Mouse (Mus musculus): ENCODE data around the gene Zfp60. TPM values are rescaled to one million over a fixed set of nuclear protein-coding genes. Genes with fewer than 3 reads are reported as not detected.

The Zfp60 gene
- polyA plus RNA-seq (2012; ENCODE audit: insufficient read depth, insufficient read length, missing spikeins) = 8.3 and 8.9 TPM in 2 replicates

DNA sequence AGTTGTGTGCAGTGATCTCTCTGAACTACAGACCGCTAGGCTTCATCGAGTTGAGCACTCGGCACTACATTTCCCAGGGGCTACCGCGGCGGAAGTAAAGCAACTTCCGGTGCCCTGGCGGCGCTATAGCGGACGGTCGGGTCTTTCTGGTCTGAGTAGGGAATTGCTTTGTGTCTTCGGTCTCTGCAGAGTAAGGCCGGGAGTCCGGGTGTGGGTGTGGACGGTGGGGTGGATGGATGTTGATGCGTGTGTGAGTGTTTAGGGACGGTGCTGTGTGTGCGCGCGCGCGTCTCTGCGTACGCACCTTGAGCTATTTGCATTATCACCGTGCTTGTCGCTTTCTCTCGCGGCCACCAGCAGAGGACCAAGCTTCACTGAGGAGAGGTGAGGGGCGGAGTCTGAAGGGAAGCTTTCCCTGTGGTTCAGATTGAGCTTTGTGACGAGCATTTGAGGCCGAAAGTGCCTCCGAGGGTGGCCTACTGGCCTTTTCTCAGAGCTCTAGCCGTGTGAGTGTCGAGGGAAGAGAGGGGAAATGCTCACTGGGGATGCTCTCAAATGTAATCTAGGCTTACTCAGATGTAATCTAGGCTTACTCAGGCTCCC, at the start of gene Zfp60:
Gene Zfp60 (plus strand): TSS at position 109 of the 603 bp plus-strand sequence.
- Histone ChIP-seq H3K4me3 (ENCODE audit: insufficient read depth, low read length) (peak within 1 kb of the TSS; percentile 87), H3K27ac (ENCODE audit: insufficient read depth, low read depth, low read length) (peak within 1 kb of the TSS; percentile 65), H3K4me1 (ENCODE audit: control insufficient read depth, insufficient read depth, low read length) (peaks cover 15% of the 10 kb centered on the region)
- TF ChIP-seq POLR2A (IDR thresholded peaks at IDR 0.05; ENCODE audit: borderline replicate concordance, low read depth, low read length) = no peak
- no peak for TF ChIP-seq CTCF (IDR thresholded peaks at IDR 0.05; ENCODE audit: low read depth, low read length)

DNA sequence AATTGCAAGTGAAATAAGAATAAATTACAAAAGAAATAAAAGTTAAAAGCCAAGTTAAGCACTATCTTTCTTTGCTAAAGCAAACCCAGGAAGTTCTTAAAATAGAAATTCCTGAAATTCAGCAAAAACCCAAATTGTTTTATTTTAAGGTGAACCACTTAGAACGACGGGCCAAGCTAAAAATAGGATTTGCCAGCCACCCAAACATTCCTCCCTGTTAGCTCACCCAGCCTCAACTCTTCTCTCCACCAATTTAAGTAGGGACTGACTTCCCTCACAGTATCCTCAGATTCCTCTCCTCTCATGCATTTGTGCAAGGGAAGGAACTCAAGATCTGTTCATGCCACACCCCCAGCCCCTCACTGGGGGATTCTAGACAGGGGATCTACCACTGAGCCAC, 48.0 kb upstream of the Zfp60 start:
- TF ChIP-seq POLR2A (IDR thresholded peaks at IDR 0.05; ENCODE audit: borderline replicate concordance, low read depth, low read length) = no peak
- TF ChIP-seq CTCF (IDR thresholded peaks at IDR 0.05; ENCODE audit: low read depth, low read length) = no peak

DNA sequence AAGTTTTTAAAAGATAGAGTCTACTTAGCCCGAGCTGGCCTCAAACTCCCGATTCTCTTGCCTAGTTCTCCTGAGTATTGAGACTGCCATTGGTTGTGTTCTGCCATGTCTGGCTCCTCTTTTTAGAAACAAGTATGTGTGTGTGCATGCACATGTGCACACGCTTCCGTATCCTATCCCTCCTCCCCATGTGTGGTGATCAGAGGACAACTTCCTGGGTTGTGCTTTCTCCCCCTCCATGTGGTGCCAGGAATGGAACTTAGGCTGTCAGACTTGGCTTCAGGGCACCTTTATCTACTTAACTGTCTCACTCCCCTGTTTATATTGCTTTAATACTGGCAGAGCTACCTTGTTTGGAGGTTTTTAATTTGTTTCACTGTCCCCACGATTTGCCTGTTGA, 46.0 kb upstream of the Zfp60 start:
- TF ChIP-seq CTCF (IDR thresholded peaks at IDR 0.05; ENCODE audit: low read depth, low read length) (no peak), POLR2A (IDR thresholded peaks at IDR 0.05; ENCODE audit: borderline replicate concordance, low read depth, low read length) (no peak)
- Histone ChIP-seq H3K4me3 (ENCODE audit: insufficient read depth, low read length) (peak overlapping the region; percentile 50), H3K27ac (ENCODE audit: insufficient read depth, low read depth, low read length) (peak overlapping the region; percentile 44; the same call in 1 of the 2 replicates), H3K4me1 (ENCODE audit: control insufficient read depth, insufficient read depth, low read length) (peaks cover 15% of the 10 kb centered on the region)

More for the DNA sequence above, 48.0 kb upstream of the Zfp60 start:
- Histone ChIP-seq H3K27ac (ENCODE audit: insufficient read depth, low read depth, low read length) (no peak overlapping the region), H3K4me3 (ENCODE audit: insufficient read depth, low read length) (no peak overlapping the region), H3K4me1 (ENCODE audit: control insufficient read depth, insufficient read depth, low read length) (peaks cover 12% of the 10 kb centered on the region)

DNA sequence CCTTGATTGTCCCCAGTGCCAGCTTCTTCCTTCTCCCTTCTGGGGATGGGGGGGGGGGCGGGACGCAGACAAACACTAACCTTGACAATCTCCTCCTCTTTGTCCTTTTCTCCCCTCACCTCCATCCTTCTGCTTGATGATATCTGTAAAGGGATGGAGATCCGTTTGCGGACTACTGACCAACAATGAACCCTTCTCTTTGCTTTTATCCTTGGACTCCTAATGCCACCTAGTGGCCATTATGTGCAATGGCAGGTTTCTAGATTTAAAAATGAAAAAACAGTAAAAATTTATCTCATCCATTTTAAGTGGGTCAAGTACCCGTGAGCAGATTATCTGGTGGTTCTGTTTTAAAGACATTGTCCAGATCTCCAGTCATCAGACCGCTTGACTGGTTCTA, 45.5 kb upstream of the Zfp60 start:
- Histone ChIP-seq H3K4me3 (ENCODE audit: insufficient read depth, low read length) (peak overlapping the region; percentile 50), H3K4me1 (ENCODE audit: control insufficient read depth, insufficient read depth, low read length) (peaks cover 15% of the 10 kb centered on the region), H3K27ac (ENCODE audit: insufficient read depth, low read depth, low read length) (no peak overlapping the region)
- no peak for TF ChIP-seq POLR2A (IDR thresholded peaks at IDR 0.05; ENCODE audit: borderline replicate concordance, low read depth, low read length)
- TF ChIP-seq CTCF (IDR thresholded peaks at IDR 0.05; ENCODE audit: low read depth, low read length) = no peak

DNA sequence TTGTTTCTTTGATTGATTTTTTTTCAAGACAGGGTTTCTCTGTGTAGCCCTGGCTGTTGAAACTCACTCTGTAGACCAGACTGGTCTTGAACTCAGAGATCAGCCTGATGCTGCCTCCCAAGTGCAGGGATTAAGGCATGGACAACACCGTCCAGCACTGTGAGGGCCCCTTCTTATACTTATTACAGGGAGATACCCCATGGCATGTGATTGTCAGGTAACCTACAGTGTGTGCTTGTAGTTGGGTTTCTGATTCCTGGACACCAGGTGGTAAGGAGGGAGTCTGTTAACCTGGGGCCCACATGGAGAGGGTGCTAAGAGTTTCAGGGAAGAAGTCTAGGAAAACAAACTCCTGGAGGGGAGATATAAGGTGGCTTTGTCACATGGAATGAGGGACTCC, 44.1 kb upstream of the Zfp60 start:
- TF ChIP-seq POLR2A (IDR thresholded peaks at IDR 0.05; ENCODE audit: borderline replicate concordance, low read depth, low read length) (no peak), CTCF (IDR thresholded peaks at IDR 0.05; ENCODE audit: low read depth, low read length) (no peak)
- H3K4me1 ChIP-seq (ENCODE audit: control insufficient read depth, insufficient read depth, low read length) = peaks cover 15% of the 10 kb centered on the region
- no peak overlapping the region for H3K27ac ChIP-seq (ENCODE audit: insufficient read depth, low read depth, low read length)
- H3K4me3 ChIP-seq (ENCODE audit: insufficient read depth, low read length) = no peak overlapping the region

DNA sequence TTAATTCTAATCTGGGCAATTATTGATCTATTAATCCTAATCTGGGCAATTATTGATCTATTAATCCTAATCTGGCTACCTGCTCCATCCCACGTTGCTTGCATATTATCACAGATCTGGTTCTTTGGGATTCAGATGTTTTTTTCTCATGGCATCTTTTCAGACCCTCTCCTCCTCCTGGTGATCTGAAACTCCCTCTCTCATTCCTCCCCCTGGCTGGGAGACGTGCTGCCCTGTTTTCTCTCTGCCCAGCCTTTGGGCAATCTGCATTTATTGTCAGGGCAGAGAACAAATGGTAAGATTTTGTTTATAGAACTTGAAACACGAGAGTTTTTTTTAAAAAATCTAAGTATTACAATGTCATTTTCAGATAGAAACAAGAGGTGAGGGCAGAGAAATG, 43.4 kb upstream of the Zfp60 start:
- H3K27ac ChIP-seq (ENCODE audit: insufficient read depth, low read depth, low read length) = no peak overlapping the region
- TF ChIP-seq POLR2A (IDR thresholded peaks at IDR 0.05; ENCODE audit: borderline replicate concordance, low read depth, low read length) = no peak
- peaks cover 15% of the 10 kb centered on the region for H3K4me1 ChIP-seq (ENCODE audit: control insufficient read depth, insufficient read depth, low read length)
- H3K4me3 ChIP-seq (ENCODE audit: insufficient read depth, low read length) = no peak overlapping the region

DNA sequence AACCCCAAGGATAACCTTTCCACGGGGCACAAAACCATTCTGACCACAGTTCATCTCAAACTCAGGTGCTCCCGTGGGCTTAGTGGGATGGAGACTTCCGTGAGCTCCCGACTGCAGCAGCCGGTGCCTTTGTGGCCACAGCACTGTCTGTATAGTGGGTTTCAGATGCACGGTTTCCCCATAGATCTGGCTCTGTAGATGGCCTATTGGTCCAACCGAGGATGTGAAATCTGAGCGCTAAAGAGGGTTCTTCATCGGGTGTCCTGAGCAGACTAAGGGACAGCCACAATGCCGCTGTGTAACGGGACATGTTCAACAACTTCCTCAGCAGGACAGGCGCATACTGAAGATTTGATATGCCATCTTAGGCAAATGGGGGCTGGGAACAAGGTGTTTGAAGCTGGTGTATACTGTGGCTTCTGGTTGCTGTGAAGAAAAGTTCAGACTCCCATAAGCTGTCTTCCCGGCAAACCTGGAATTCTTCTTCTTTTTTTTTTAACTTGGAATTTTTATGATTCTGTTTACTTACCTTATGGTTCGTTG, 42.9 kb upstream of the Zfp60 start:
- peak overlapping the region; percentile 21; the same call in 1 of the 2 replicates for H3K27ac ChIP-seq (ENCODE audit: insufficient read depth, low read depth, low read length)
- H3K4me3 ChIP-seq (ENCODE audit: insufficient read depth, low read length) = peak overlapping the region; percentile 79
- no peak for TF ChIP-seq POLR2A (IDR thresholded peaks at IDR 0.05; ENCODE audit: borderline replicate concordance, low read depth, low read length)
- no peak for TF ChIP-seq CTCF (IDR thresholded peaks at IDR 0.05; ENCODE audit: low read depth, low read length)
- peaks cover 13% of the 10 kb centered on the region for H3K4me1 ChIP-seq (ENCODE audit: control insufficient read depth, insufficient read depth, low read length)

DNA sequence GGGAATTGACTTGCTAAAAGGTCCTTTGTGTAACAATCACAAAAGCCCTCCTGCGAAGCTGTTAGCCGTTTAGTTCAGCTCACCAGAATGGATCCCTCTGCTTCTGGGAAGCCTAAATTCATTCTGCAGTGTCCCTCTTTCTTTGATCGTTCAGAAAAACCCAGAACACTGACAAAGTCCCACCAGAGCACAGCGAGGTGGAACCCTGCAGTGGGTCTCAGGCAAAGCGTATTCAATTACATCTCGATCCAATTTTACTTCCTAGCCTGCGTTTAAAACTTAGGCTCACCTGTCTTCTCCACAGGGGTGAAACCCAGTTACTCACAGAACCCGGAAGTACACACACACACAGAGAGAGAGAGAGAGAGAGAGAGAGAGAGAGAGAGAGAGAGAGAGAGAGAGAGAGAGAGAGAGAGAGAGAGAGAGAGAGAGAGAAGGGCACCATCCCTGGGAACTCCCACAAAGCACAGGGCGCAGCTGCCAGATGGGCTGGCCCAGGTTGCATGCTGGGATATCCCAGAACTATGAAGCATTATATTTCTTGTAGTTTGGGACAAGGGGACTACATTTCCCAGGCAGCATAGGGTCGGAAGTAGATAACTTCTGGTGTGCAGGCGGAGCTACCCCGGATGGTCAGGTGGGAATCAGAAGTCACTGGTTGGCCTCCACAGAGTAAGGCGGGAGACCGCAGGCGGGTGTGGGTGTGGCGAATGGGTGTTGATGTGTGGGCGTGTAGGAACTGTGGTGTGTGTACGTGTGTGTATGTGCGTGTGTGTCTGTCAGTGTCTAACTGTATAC, 42.2 kb upstream of the Zfp60 start, which contains the start of gene Zfp607b:
Gene Zfp607b (plus strand): TSS at position 526 of the 798 bp plus-strand sequence.
- H3K27ac ChIP-seq (ENCODE audit: insufficient read depth, low read depth, low read length) = peak within 1 kb of the TSS; percentile 21
- H3K4me3 ChIP-seq (ENCODE audit: insufficient read depth, low read length) = peak within 1 kb of the TSS; percentile 79
- H3K4me1 ChIP-seq (ENCODE audit: control insufficient read depth, insufficient read depth, low read length) = peaks cover 9% of the 10 kb centered on the region
- TF ChIP-seq POLR2A (IDR thresholded peaks at IDR 0.05; ENCODE audit: borderline replicate concordance, low read depth, low read length) (no peak), CTCF (IDR thresholded peaks at IDR 0.05; ENCODE audit: low read depth, low read length) (no peak)

DNA sequence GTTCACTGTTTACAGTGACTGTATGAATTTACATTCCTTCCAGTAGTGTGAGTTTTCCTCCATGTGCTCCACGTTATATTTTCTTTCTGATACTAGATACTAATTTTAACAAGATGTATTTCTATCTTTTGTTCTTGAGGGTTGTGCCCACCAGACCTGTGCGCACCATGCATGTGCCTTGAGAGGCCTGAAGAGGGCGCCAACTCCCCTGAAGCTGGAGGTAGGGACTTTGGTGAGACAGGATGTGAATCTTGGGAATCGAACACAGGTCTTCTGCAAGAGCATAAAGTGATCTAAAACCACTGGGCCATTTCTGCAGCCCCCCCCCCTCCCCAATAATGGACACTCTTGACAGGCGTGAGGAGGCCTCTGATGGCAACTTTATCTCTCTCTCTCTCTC, 40.1 kb upstream of the Zfp60 start:
- H3K4me3 ChIP-seq (ENCODE audit: insufficient read depth, low read length) = no peak overlapping the region
- TF ChIP-seq CTCF (IDR thresholded peaks at IDR 0.05; ENCODE audit: low read depth, low read length) (peak; percentile 70), POLR2A (IDR thresholded peaks at IDR 0.05; ENCODE audit: borderline replicate concordance, low read depth, low read length) (no peak)
- no peak overlapping the region for H3K27ac ChIP-seq (ENCODE audit: insufficient read depth, low read depth, low read length)
- H3K4me1 ChIP-seq (ENCODE audit: control insufficient read depth, insufficient read depth, low read length) = 0 out of 2 replicates have a peak, but pooled peaks cover 4% of the 10 kb centered on the region

DNA sequence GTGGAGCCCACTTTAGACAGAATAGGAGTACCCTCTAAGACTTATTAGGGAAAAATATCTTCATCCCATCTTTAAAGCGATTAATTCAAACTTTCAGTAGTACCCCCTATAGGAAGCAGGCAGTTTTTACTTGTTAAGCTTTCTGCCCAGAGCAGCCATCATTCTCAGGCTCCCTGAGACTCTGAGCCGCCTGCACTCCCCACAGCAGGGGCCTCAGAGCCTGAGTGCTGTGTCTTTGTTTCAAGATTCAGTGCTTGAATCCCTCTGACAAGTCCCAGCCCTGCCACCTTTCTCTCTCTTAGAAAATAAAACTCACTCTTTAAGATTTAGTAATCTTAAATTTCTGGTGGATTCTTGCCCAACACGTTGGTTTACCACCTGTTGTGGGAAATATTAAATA, 34.5 kb upstream of the Zfp60 start:
- Histone ChIP-seq H3K4me3 (ENCODE audit: insufficient read depth, low read length) (no peak overlapping the region), H3K27ac (ENCODE audit: insufficient read depth, low read depth, low read length) (no peak overlapping the region), H3K4me1 (ENCODE audit: control insufficient read depth, insufficient read depth, low read length) (no peaks in the 10 kb centered on the region)
- TF ChIP-seq POLR2A (IDR thresholded peaks at IDR 0.05; ENCODE audit: borderline replicate concordance, low read depth, low read length) (no peak), CTCF (IDR thresholded peaks at IDR 0.05; ENCODE audit: low read depth, low read length) (no peak)
